In the genomic region with DNA sequence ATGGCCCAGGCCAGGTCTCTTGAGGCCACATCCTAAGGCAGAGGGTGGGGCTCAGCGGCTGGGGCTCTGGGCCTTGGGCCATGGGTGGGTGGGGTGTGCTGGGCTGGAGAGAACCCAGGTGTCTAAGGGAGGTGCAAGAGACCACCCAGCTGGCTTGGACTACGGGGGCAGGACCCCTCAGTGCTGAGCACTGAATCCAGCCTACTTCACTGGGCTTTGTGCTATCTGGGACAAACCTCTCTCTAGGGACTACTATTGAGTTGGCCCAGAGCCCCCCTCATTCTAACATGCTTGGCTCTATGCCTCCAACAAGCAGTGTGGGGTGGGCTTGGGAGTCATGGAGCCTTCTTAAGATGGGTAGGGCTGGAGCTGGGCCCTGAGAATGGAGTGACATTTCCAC, we compare ENCODE assay signal across 12 mouse cellular contexts. TPM values are rescaled to one million over a fixed set of nuclear protein-coding genes. Genes with fewer than 3 reads are reported as not detected.
A peak's percentile ranks its signal among the peaks of the same experiment; 100 is the strongest.
DNase-seq lines count a peak whose midpoint lies in the region; ATAC-seq and TF ChIP-seq lines count a peak whose summit lies in the region.
"Had no signal": no experiment of that assay in that cellular context is flagged by ENCODE, and none has a peak within 500 bp of the region (broad histone marks: within the 10 kb centered on the region; RNA-seq: fewer than 3 reads in every experiment).

No protein-coding gene starts in this region.

- H3K36me3 ChIP-seq in heart, embryonic 11.5 days (ENCODE audit: control insufficient read depth, insufficient read depth, low read length): no peaks in the 10 kb centered on the region
- peaks cover 46% of the 10 kb centered on the region for H3K36me3 ChIP-seq in intestine, embryonic 14.5 days (ENCODE audit: control insufficient read depth, insufficient read depth, low read length)
- H3K36me3 ChIP-seq in stomach, embryonic 15.5 days: peaks cover 47% of the 10 kb centered on the region

- no peaks in the 10 kb centered on the region for H3K27me3 ChIP-seq in heart, embryonic 11.5 days (ENCODE audit: control insufficient read depth, insufficient read depth, low read length)
- H3K27me3 ChIP-seq in intestine, embryonic 14.5 days (replicated peaks; ENCODE audit: control insufficient read depth, insufficient read depth, low read length): no peaks in the 10 kb centered on the region
- H3K27me3 ChIP-seq in stomach, embryonic 15.5 days (replicated peaks): no peaks in the 10 kb centered on the region

- no peak overlapping the region for H3K9ac ChIP-seq in heart, embryonic 11.5 days (ENCODE audit: low read depth, low read length)
- H3K9ac ChIP-seq in intestine, embryonic 14.5 days (ENCODE audit: low read length): 0 out of 2 replicates have a peak overlapping the region, but pooled peaks have one; percentile 5
- no peak overlapping the region for H3K9ac ChIP-seq in stomach, embryonic 15.5 days

- peaks cover 42% of the 10 kb centered on the region for H3K4me1 ChIP-seq in heart, embryonic 11.5 days (ENCODE audit: control insufficient read depth, insufficient read depth, low read length)
- H3K4me1 ChIP-seq in lung, adult 2 months (ENCODE audit: control insufficient read depth, insufficient read depth, low read length): peaks cover 15% of the 10 kb centered on the region
- H3K4me1 ChIP-seq in intestine, embryonic 14.5 days (replicated peaks; ENCODE audit: control insufficient read depth, insufficient read depth, low read length): peaks cover 34% of the 10 kb centered on the region
- peaks cover 22% of the 10 kb centered on the region for H3K4me1 ChIP-seq in stomach, embryonic 15.5 days

- DNase-seq in heart, adult 18-20 months: peak; percentile 40 to 58
- DNase-seq in lung, postnatal 10 days: peak; percentile 52
- no peak for DNase-seq in lung, adult 2 months
- DNase-seq in intestine, embryonic 14.5 days (ENCODE audit: low spot score): no peak
- no peak for DNase-seq in retina, embryonic 14.5 days (ENCODE audit: low spot score)
- no peak for DNase-seq in thymus, postnatal 10 days (ENCODE audit: low spot score in 2 of 2)
- DNase-seq: cerebellum, postnatal 36 days had no signal

- no peak overlapping the region for H3K4me3 ChIP-seq in heart, embryonic 11.5 days (ENCODE audit: low read depth, low read length)
- no peak overlapping the region for H3K4me3 ChIP-seq in lung, adult 2 months (replicated peaks; ENCODE audit: extremely low read depth, low read depth, low read length)
- peak overlapping the region; percentile 34 for H3K4me3 ChIP-seq in intestine, embryonic 14.5 days (ENCODE audit: low read depth, low read length)
- peak overlapping the region; percentile 48 for H3K4me3 ChIP-seq in stomach, embryonic 15.5 days (replicated peaks)

- H3K4me2 ChIP-seq in heart, embryonic 11.5 days: no peak overlapping the region
- peak overlapping the region; percentile 52 for H3K4me2 ChIP-seq in intestine, embryonic 14.5 days (ENCODE audit: low read length)
- peak overlapping the region; percentile 59 for H3K4me2 ChIP-seq in stomach, embryonic 15.5 days

- 83% methylated on average over 2 of the region's 2 CpGs for WGBS in heart, embryonic 11.5 days (ENCODE audit: insufficient replicate concordance)
- WGBS in lung, adult 2 months: 65% methylated on average over 2 of the region's 2 CpGs
- WGBS in intestine, embryonic 14.5 days: 69% methylated on average over 2 of the region's 2 CpGs
- WGBS in stomach, embryonic 15.5 days: 44% methylated on average over 2 of the region's 2 CpGs

- no peak overlapping the region for H3K27ac ChIP-seq in heart, embryonic 11.5 days (ENCODE audit: low read depth, low read length)
- H3K27ac ChIP-seq in intestine, embryonic 14.5 days (ENCODE audit: low read depth): peak overlapping the region; percentile 93; the same call in 1 of the 2 replicates
- peak overlapping the region; percentile 97 for H3K27ac ChIP-seq in stomach, embryonic 15.5 days

- no peaks in the 10 kb centered on the region for H3K9me3 ChIP-seq in heart, embryonic 11.5 days (replicated peaks; ENCODE audit: control insufficient read depth, low read length)
- no peaks in the 10 kb centered on the region for H3K9me3 ChIP-seq in intestine, embryonic 14.5 days (ENCODE audit: control insufficient read depth, low read length)
- no peaks in the 10 kb centered on the region for H3K9me3 ChIP-seq in stomach, embryonic 15.5 days

- TF ChIP-seq CTCF in lung, adult 2 months (IDR thresholded peaks at IDR 0.05; ENCODE audit: insufficient read depth, low read length): no peak

- ATAC-seq in heart, embryonic 11.5 days (replicated peaks; ENCODE audit: insufficient number of reproducible peaks, low FRiP score, low TSS enrichment): no peak
- no peak for ATAC-seq in intestine, embryonic 14.5 days (replicated peaks; ENCODE audit: low FRiP score, low TSS enrichment, low read depth)
- ATAC-seq in stomach, embryonic 15.5 days (ENCODE audit: insufficient read depth, low FRiP score, low read depth): no peak; the same call in 1 of the 2 replicates
- ATAC-seq: forebrain, embryonic 14.5 days; midbrain, embryonic 16.5 days had no signal

- TF ChIP-seq POLR2A in lung, adult 2 months (IDR thresholded peaks at IDR 0.05; ENCODE audit: borderline replicate concordance, extremely low read depth, low read depth, low read length): no peak

RNA-seq across cellular contexts. Expression of gene Gm45837, which starts 15.2 kb away (rescaled TPM):
- total RNA-seq in heart, adult 18-20 months (2021): 1 to 10 TPM; 2.6 to 3.0 TPM
- 0.89 TPM in 1 of 2 replicates, not detected in the other for polyA plus RNA-seq in heart, embryonic 11.5 days (2014; fragmentation: Nextera tagmentation; extraction: Ambion mirVana)
- polyA plus RNA-seq in lung, adult 2 months (2012; rRNA removed): 0.68 and 1.7 TPM in 2 replicates
- 3.9 TPM in 1 of 2 replicates, not detected in the other for polyA plus RNA-seq in intestine, embryonic 14.5 days (2014; fragmentation: Nextera tagmentation; extraction: Ambion mirVana)
- polyA plus RNA-seq in stomach, embryonic 15.5 days (2015; fragmentation: Nextera tagmentation; extraction: Ambion mirVana): 3.6 and 8.0 TPM in 2 replicates
- total RNA-seq: left cerebral cortex, postnatal 14 days had no signal
- polyA plus RNA-seq: forebrain, embryonic 14.5 days had no signal

RNA-seq across cellular contexts. Expression of gene Pde2a, which starts 26.0 kb away (rescaled TPM):
- 10 to 100 TPM; 43.4 to 49.6 TPM for total RNA-seq in heart, adult 18-20 months (2021)
- polyA plus RNA-seq in heart, embryonic 11.5 days (2014; fragmentation: Nextera tagmentation; extraction: Ambion mirVana): 5.8 and 5.9 TPM in 2 replicates
- polyA plus RNA-seq in lung, adult 2 months (2012; rRNA removed): 8.7 and 9.3 TPM in 2 replicates
- 16.4 and 20.0 TPM in 2 replicates for polyA plus RNA-seq in intestine, embryonic 14.5 days (2014; fragmentation: Nextera tagmentation; extraction: Ambion mirVana)
- 9.1 and 15.9 TPM in 2 replicates for polyA plus RNA-seq in stomach, embryonic 15.5 days (2015; fragmentation: Nextera tagmentation; extraction: Ambion mirVana)

RNA-seq across cellular contexts. Expression of gene Arap1, which starts 47.6 kb away (rescaled TPM):
- 10 to 100 TPM; 31.3 to 35.1 TPM for total RNA-seq in heart, adult 18-20 months (2021)
- 15.4 and 16.0 TPM in 2 replicates for polyA plus RNA-seq in heart, embryonic 11.5 days (2014; fragmentation: Nextera tagmentation; extraction: Ambion mirVana)
- polyA plus RNA-seq in lung, adult 2 months (2012; rRNA removed): 157 and 188 TPM in 2 replicates
- polyA plus RNA-seq in intestine, embryonic 14.5 days (2014; fragmentation: Nextera tagmentation; extraction: Ambion mirVana): 70.1 and 72.1 TPM in 2 replicates
- 88.7 and 92.5 TPM in 2 replicates for polyA plus RNA-seq in stomach, embryonic 15.5 days (2015; fragmentation: Nextera tagmentation; extraction: Ambion mirVana)

Comparison
In these comparisons a context has a peak if more than half of its experiments do, and no peak if none do; other contexts are left out.
1. DNase-seq: peak in heart, adult 18-20 months (2 of 2) and lung, postnatal 10 days (single experiment); none in lung, adult 2 months (single experiment), intestine, embryonic 14.5 days (single experiment), retina, embryonic 14.5 days (single experiment) and thymus, postnatal 10 days (0 of 2).
2. H3K4me3 ChIP-seq: peak in intestine, embryonic 14.5 days (single experiment) and stomach, embryonic 15.5 days (single experiment); none in heart, embryonic 11.5 days (single experiment) and lung, adult 2 months (single experiment).